Mouse (Mus musculus): ENCODE data around the gene Tubd1. TPM values are rescaled to one million over a fixed set of nuclear protein-coding genes. Genes with fewer than 3 reads are reported as not detected.

The Tubd1 gene
- polyA plus RNA-seq, 1 experiment from 2014 or later, result 10.8 TPM

DNA sequence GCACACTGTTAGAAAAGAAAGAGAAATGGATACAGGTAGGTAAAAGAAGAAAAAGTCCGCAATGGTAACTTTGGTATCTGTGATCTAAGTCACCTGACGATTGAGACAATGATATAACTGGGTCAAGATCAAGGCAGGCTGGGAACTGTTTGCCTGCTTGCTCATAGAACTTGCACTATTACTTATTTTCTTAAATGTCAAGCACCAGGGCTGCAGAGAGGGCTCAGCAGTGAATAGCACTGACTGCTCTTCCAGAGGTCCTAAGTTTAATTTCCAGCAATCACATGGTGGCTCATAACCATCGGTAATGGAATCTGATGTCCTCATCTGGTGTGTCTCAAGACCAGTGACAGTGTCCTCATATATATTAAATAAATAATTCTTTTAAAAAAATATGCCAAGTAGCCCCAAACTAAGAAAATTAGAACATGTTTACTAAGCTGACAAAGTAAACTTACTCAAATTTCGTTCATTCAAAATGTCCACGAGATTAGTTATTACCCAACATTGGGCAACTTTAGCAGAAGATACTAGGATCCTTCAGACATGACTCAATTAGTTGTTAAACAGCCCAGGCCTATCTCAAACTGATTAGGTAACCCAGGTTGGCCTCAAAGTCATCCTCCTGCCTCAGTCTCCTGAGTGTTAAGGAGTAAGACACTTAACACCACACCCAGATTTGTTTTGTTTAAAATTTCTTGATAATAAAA lies 10.4 kb upstream of the Tubd1 start:
- no peak overlapping the region for H3K27ac ChIP-seq
- H3K9me3 ChIP-seq (replicated peaks), result no peaks in the 10 kb centered on the region
- no peaks in the 10 kb centered on the region for H3K4me1 ChIP-seq
- DNase-seq (ENCODE audit: low spot score), result no peak
- no peaks in the 10 kb centered on the region for H3K27me3 ChIP-seq (ENCODE audit: low read depth, poor library complexity, severe bottlenecking)
- 96% methylated on average over 5 of the region's 5 CpGs for WGBS
- H3K4me3 ChIP-seq, result no peak overlapping the region
- H3K36me3 ChIP-seq, result peaks cover 60% of the 10 kb centered on the region

DNA sequence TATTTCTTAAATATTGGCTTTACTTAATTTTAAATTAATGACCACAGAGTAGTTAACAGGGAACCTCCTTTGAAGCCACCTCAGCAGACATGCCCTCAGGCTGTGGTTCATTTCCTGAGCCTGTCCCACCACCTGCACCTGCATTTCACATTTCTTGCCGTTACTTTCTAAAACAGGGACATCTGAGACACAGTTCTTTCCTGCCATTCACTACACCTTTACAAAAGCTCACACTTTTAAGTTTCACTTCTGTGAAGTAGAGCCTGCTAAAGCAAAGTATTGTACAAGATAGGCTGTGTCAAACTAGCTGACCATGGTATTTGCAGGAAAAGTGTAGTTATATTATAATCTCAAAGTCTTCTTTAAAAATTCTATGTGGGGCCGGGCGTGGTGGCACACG lies 6.0 kb upstream of the Tubd1 start:
- no peak for DNase-seq (ENCODE audit: low spot score)
- Histone ChIP-seq H3K4me1 (peaks cover 13% of the 10 kb centered on the region), H3K27ac (no peak overlapping the region)

DNA sequence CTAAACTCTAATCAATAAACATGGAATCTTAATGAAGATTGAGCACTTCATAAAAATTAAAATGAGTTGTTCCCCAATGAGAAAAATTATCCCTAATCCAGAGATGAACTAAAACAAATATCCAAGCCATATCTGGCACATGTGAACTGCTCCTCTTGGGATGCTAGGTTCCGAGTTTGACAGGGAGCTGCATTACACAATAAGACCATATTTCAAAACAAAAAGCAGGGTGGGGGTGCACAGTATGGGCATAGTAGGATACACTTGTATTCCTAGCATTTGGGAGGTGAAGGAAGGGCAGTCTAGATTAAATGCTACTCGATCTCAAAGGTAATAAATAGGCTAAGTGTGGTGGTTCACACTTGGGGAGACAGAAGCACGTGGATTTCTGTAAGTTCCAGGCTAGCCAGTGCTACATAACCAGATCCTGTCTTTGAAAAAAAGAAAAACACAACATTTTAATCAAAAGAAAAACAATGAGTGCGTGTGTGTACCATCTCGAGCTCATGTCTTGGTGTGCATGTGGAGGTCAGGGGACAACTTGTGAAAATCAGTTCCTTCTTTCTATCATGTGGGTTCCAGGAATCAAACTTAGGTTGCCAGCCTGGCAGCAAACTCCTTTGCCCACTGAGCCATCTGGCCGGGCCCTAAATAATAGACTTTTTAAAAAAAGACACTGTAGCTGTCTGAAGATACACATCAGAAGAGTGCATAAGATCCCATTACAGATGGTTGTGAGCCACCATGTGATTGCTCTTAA lies 4.9 kb upstream of the Tubd1 start:
- no peaks in the 10 kb centered on the region for H3K27me3 ChIP-seq (ENCODE audit: low read depth, poor library complexity, severe bottlenecking)
- no peak overlapping the region for H3K27ac ChIP-seq
- no peaks in the 10 kb centered on the region for H3K9me3 ChIP-seq (replicated peaks)
- H3K4me3 ChIP-seq, result no peak overlapping the region
- WGBS, result 93% methylated on average over 6 of the region's 6 CpGs
- DNase-seq (ENCODE audit: low spot score), result no peak
- peaks cover 14% of the 10 kb centered on the region for H3K4me1 ChIP-seq
- peaks cover 26% of the 10 kb centered on the region for H3K36me3 ChIP-seq

More for the DNA sequence above, 6.0 kb upstream of the Tubd1 start:
- no peaks in the 10 kb centered on the region for H3K27me3 ChIP-seq (ENCODE audit: low read depth, poor library complexity, severe bottlenecking)
- peaks cover 36% of the 10 kb centered on the region for H3K36me3 ChIP-seq
- 89% methylated on average over 4 of the region's 4 CpGs for WGBS
- no peaks in the 10 kb centered on the region for H3K9me3 ChIP-seq (replicated peaks)
- no peak overlapping the region for H3K4me3 ChIP-seq

DNA sequence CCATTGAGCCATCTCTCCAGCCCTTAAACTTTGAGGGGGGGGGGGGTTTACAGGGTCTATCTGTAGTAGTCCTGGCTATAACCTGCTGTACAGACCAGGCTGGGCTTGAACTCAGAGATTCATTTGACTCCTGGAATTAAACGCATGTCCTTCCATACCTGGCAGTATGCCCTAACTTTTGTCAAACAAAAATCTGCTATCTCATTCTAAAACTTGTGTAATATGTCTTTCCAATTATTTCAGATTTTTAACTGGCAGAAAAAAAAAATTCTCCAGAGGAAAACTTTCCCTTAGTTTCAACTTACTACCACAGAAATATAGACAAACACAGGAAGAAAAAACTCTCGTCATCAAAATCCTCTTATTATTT lies 4.3 kb upstream of the Tubd1 start:
- peaks cover 17% of the 10 kb centered on the region for H3K4me1 ChIP-seq
- WGBS, result 93% methylated on average over 2 of the region's 2 CpGs
- no peaks in the 10 kb centered on the region for H3K27me3 ChIP-seq (ENCODE audit: low read depth, poor library complexity, severe bottlenecking)
- H3K4me3 ChIP-seq, result no peak overlapping the region
- H3K36me3 ChIP-seq, result peaks cover 22% of the 10 kb centered on the region
- no peaks in the 10 kb centered on the region for H3K9me3 ChIP-seq (replicated peaks)
- no peak overlapping the region for H3K27ac ChIP-seq
- no peak for DNase-seq (ENCODE audit: low spot score)

DNA sequence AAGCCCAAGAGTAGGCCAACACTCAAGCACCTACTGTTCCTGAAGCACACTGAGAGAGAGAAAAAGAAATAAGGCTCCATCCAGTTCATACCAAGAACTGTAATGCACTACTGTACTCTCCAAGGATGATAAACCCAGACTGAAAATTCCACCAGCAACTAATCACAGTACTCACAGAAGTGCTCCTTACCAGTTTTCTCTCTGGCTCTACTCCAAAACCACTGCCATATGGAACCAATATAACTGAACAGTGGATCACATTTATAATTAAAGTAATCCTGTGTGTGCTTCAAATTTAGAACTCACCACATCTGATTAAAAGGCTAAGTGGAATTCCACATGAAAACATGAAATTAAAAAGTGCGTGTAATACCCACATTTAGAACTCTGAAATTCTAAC lies 1.9 kb upstream of the Tubd1 start:
- Histone ChIP-seq H3K4me1 (peaks cover 20% of the 10 kb centered on the region), H3K27me3 (ENCODE audit: low read depth, poor library complexity, severe bottlenecking) (no peaks in the 10 kb centered on the region), H3K36me3 (peaks cover 20% of the 10 kb centered on the region), H3K9me3 (replicated peaks) (no peaks in the 10 kb centered on the region), H3K4me3 (peak overlapping the region; percentile 99), H3K27ac (no peak overlapping the region)
- no peak for DNase-seq (ENCODE audit: low spot score)
- WGBS, result 87% methylated on average over 1 of the region's 1 CpGs

DNA sequence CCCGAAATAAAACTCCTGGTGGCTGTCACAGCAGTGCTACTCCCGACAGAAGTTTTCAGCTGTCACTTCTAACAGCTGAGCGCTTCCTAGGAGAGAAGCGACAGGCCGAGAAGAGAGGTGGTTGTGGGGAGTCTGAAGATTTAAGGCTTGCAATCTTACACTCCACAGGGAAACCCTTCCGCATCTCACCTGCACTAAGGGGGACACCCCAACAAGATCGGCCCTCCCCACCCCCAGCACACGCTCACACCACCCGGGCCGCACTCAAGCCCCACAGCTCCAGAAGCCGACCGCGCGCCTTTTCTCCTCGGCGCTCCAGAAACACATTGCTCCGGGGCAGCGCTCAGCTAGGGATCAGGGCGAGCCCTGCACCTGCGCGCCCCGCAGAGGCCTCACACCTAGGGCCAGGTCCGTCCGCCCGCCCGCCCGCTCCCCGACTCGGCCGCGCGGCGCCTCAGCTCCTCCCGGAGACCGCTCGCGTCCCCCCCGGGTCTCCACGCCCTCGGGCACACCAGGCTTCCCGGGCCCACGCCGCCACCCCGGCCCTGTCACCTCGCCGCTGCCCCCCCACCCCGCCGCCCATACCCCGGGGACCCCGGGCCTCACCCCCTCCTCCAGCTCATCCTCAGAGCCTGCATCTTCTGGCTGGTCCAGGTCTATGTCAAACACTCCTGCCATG lies 692 bp upstream of the Tubd1 start:
- H3K27ac ChIP-seq, result peak overlapping the region; percentile 95
- no peaks in the 10 kb centered on the region for H3K27me3 ChIP-seq (ENCODE audit: low read depth, poor library complexity, severe bottlenecking)
- no peak for DNase-seq (ENCODE audit: low spot score)
- peaks cover 16% of the 10 kb centered on the region for H3K36me3 ChIP-seq
- H3K4me1 ChIP-seq, result peaks cover 20% of the 10 kb centered on the region
- H3K9me3 ChIP-seq (replicated peaks), result no peaks in the 10 kb centered on the region
- peak overlapping the region; percentile 99 for H3K4me3 ChIP-seq
- WGBS, result under 1% methylated on average over 49 of the region's 50 CpGs

DNA sequence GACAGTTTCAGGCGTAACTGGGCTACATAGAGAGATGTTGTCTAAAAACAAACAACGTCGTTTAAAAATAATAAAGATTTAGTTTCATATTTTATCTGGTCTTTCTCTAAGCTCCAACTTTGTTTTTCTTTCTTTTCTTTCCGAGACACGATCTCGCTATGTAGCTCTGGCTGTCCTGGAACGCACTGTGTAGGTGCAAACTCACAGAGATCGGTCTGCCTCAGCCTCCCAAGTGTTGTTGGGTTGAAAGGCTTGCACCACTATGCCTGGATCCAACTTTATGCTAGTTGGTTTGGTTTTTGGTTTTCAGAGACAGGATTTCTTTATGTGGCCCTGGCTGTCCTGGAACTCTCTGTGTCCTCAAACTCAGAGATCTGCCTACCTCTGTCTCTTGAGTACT lies 765 bp downstream of the Tubd1 start:
- Histone ChIP-seq H3K27ac (peak overlapping the region; percentile 95; the same call in 1 of the 2 replicates), H3K36me3 (peaks cover 24% of the 10 kb centered on the region), H3K9me3 (replicated peaks) (no peaks in the 10 kb centered on the region), H3K4me1 (peaks cover 20% of the 10 kb centered on the region), H3K4me3 (peak overlapping the region; percentile 99), H3K27me3 (ENCODE audit: low read depth, poor library complexity, severe bottlenecking) (no peaks in the 10 kb centered on the region)
- 82% methylated on average over 8 of the region's 8 CpGs for WGBS
- DNase-seq (ENCODE audit: low spot score), result no peak

DNA sequence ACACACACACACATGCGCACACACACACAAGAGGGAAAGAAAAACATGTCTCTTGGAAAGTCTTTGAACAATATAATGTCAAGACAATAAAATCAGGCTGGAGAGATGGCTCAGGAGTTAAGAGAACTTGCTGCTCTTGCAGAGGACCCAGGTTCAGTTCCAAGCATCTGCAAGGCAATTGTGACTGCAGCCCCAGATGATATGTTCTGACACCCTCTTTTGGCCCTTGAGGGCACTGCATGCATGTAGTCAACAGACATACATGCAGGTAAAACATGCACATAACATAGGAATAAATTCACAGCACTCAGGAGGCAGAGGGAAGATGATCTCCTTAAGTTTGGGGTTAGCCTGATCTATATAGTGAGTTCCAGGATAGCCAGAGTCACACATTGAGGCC lies 2.6 kb downstream of the Tubd1 start:
- peaks cover 20% of the 10 kb centered on the region for H3K4me1 ChIP-seq
- H3K9me3 ChIP-seq (replicated peaks), result no peaks in the 10 kb centered on the region
- H3K27ac ChIP-seq, result no peak overlapping the region
- 97% methylated on average over 1 of the region's 1 CpGs for WGBS
- peaks cover 24% of the 10 kb centered on the region for H3K36me3 ChIP-seq
- H3K27me3 ChIP-seq (ENCODE audit: low read depth, poor library complexity, severe bottlenecking), result no peaks in the 10 kb centered on the region
- no peak for DNase-seq (ENCODE audit: low spot score)
- H3K4me3 ChIP-seq, result no peak overlapping the region

DNA sequence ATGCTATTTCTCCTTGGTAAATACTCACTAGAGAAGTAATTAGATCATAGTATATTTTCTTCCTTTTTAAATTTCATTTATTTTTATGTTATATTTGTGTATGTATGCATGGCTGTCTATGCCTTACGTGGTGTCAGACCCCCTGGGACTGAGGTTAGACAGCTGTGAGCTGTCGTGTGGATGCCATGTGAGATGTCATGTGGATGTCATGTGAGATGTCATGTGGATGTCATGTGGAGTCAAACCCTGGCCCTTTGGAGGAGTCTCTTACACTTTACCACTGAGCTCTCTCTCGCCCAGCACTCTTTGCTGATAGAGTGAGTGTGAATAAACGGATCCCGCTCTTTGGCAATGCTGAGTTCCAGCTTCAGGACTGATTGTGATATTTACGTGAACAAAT lies 8.7 kb downstream of the Tubd1 start:
- Histone ChIP-seq H3K4me3 (no peak overlapping the region), H3K27me3 (ENCODE audit: low read depth, poor library complexity, severe bottlenecking) (no peaks in the 10 kb centered on the region), H3K36me3 (peaks cover 59% of the 10 kb centered on the region), H3K27ac (no peak overlapping the region), H3K4me1 (no peaks in the 10 kb centered on the region), H3K9me3 (replicated peaks) (no peaks in the 10 kb centered on the region)
- DNase-seq (ENCODE audit: low spot score), result no peak
- WGBS, result 95% methylated on average over 6 of the region's 6 CpGs

DNA sequence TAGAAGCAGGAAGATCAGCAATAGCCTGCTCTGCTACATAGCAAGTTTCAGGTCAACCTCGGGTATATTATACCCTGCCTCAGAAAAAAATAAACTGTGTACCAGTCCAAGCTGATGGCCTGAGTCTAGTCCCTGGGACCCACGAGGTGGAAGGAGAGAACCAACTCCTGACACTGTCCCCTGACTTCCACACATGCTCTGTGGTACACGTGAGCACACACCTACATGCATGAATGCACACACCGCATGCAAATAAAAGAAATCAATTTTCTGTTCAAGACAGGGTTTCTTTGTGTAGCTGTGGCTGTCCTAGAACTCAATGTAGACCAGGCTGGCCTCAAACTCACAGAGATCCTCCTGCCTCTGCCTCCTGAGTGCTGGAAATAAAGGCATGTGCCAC lies 13.5 kb downstream of the Tubd1 start:
- H3K9me3 ChIP-seq (replicated peaks), result no peaks in the 10 kb centered on the region
- H3K4me3 ChIP-seq, result no peak overlapping the region
- H3K27me3 ChIP-seq (ENCODE audit: low read depth, poor library complexity, severe bottlenecking), result no peaks in the 10 kb centered on the region
- DNase-seq (ENCODE audit: low spot score), result no peak
- WGBS, result 90% methylated on average over 4 of the region's 4 CpGs
- no peak overlapping the region for H3K27ac ChIP-seq
- peaks cover 48% of the 10 kb centered on the region for H3K36me3 ChIP-seq
- no peaks in the 10 kb centered on the region for H3K4me1 ChIP-seq

DNA sequence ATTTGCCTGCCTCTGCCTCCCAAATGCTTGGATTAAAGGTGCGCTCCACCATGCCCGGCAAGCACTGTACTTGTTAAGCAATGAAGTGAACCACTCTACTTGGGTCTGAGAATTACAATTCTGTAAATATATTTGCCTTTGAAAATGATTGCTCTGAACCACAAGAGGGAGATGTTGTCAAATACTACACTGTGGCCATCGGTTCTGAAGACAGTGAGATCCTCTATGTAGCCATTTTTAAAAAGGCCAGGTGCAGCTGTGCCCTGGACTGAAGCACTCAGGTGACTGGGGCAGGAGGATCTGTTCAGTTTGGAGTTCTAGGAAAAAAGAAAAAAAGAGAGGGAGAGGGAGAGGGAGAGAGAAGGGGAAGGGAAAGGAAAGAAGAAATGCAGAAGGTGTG lies 23.6 kb downstream of the Tubd1 start:
- peaks cover 28% of the 10 kb centered on the region for H3K4me1 ChIP-seq
- no peaks in the 10 kb centered on the region for H3K27me3 ChIP-seq (ENCODE audit: low read depth, poor library complexity, severe bottlenecking)
- H3K36me3 ChIP-seq, result peaks cover 5% of the 10 kb centered on the region; the same call in 1 of the 2 replicates
- no peak overlapping the region for H3K4me3 ChIP-seq
- no peak for DNase-seq (ENCODE audit: low spot score)
- no peak overlapping the region for H3K27ac ChIP-seq
- 76% methylated on average over 3 of the region's 3 CpGs for WGBS
- no peaks in the 10 kb centered on the region for H3K9me3 ChIP-seq (replicated peaks)

DNA sequence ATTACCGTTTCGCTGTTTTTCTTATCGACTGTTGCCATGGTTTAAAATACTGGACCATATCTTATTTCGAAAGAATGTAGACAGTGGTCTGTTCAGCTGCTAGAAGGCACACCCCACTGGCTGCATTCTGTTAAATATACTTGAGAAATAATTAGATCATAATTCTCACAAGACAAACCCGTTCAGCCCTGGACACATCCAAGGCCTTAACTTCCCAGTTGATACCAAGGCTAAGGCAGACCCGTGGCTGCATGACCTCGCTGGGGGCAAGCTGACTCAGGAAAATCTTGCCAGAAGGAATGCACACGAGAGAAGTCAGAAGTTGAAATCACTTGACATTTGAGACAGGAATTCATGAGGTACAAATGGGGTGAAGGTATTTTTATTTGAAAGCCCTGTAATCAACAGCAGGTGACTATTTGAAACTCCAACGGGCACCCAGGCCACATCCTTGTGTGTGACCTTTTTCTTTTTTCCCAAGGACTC lies 25.5 kb downstream of the Tubd1 start:
- Histone ChIP-seq H3K27ac (peak overlapping the region; percentile 81), H3K4me1 (peaks cover 28% of the 10 kb centered on the region), H3K4me3 (peak overlapping the region; percentile 29; the same call in 1 of the 2 replicates), H3K9me3 (replicated peaks) (no peaks in the 10 kb centered on the region), H3K36me3 (peaks cover 3% of the 10 kb centered on the region; the same call in 1 of the 2 replicates), H3K27me3 (ENCODE audit: low read depth, poor library complexity, severe bottlenecking) (no peaks in the 10 kb centered on the region)
- DNase-seq (ENCODE audit: low spot score), result peak; percentile 65
- WGBS, result 16% methylated on average over 9 of the region's 9 CpGs

Measured in limb, embryonic 10.5 days (tissue).